Mouse (Mus musculus) kidney, postnatal 0 days (tissue): ENCODE results near the gene Sec16a. TPM values are rescaled to one million over a fixed set of nuclear protein-coding genes. Genes with fewer than 3 reads are reported as not detected.

Experiments used
- ATAC-seq: fragments of 200-750 bp; cut with Nextera tagmentation; replicated peaks from 2 replicates; pipeline ENCODE4 v1.8.0; 2017; ENCODE audit warnings: low read depth, moderate number of reproducible peaks, moderate TSS enrichment, moderate library complexity; ENCODE audit not compliant: low FRiP score
- DNase-seq: peaks from one replicate; pipeline ENCODE4 v3.0.0-alpha.2; 2016; ENCODE audit warnings: low spot score
- H3K27ac ChIP-seq: fragments of 300-500 bp; sonication (generic); 2 replicates; pipeline ENCODE4 v1.5.1; 2014; ENCODE audit warnings: mild to moderate bottlenecking
- H3K27me3 ChIP-seq: fragments of 300-500 bp; sonication (generic); 2 replicates; pipeline ENCODE4 v1.6.1; 2014; ENCODE audit warnings: low read length, mixed read lengths; ENCODE audit not compliant: insufficient read depth
- H3K36me3 ChIP-seq: fragments of 300-500 bp; sonication (generic); 2 replicates; pipeline ENCODE4 v1.6.1; 2014; ENCODE audit warnings: low read length, mixed read lengths; ENCODE audit not compliant: insufficient read depth
- H3K4me1 ChIP-seq: fragments of 300-500 bp; sonication (generic); replicated peaks from 2 replicates; pipeline ENCODE4 v1.6.1; 2014; ENCODE audit warnings: antibody characterized with exemption, low read length, mixed read lengths; ENCODE audit not compliant: insufficient read depth
- H3K4me2 ChIP-seq: fragments of 300-500 bp; sonication (generic); 2 replicates; pipeline ENCODE4 v1.6.1; 2014; ENCODE audit warnings: mild to moderate bottlenecking, low read length, moderate library complexity, mixed read lengths
- H3K4me3 ChIP-seq: fragments of 300-500 bp; sonication (generic); replicated peaks from 2 replicates; pipeline ENCODE4 v1.5.1; 2014; ENCODE audit warnings: low read depth, low read length
- H3K9ac ChIP-seq: fragments of 300-500 bp; sonication (generic); 2 replicates; pipeline ENCODE4 v1.6.1; 2014; ENCODE audit warnings: low read depth, low read length
- H3K9me3 ChIP-seq: fragments of 300-500 bp; sonication (generic); replicated peaks from 2 replicates; pipeline ENCODE4 v1.6.1; 2016; ENCODE audit warnings: low read length, inconsistent platforms, mixed read lengths
- CTCF ChIP-seq: IDR thresholded peaks from 2 replicates; pipeline ENCODE4 v1.5.1; 2016; ENCODE audit warnings: antibody characterized with exemption, low read depth, mild to moderate bottlenecking, moderate library complexity
- WGBS: fragments of 180-500 bp; shearing (Covaris S2); extraction: QIAGEN DNeasy Blood & Tissue Kit; methylation state at CpG from one replicate; pipeline ENCODE4 v1.1.7; 2014; 5-methylcytosine and 5-hydroxymethylcytosine counted together
- polyA plus RNA-seq: library from polyadenylated mRNA; unstranded; fragments of >200 nt; fragmentation: Nextera tagmentation; extraction: Ambion mirVana; gene quantifications from 2 replicates; pipeline ENCODE4 v1.2.1, GENCODE M21; 2015

The Sec16a gene
- polyA plus RNA-seq, 1 experiment from 2014 or later = 16.6 TPM

GRCm38 (mm10) chr2:26402265-26402664, 42.8 kb downstream of the Sec16a start:
- no peak for TF ChIP-seq CTCF
- H3K9ac ChIP-seq = no peak overlapping the region
- WGBS = 91% methylated on average over 1 of the region's 1 CpGs
- H3K36me3 ChIP-seq = peaks cover 39% of the 10 kb centered on the region
- H3K27ac ChIP-seq = no peak overlapping the region
- no peaks in the 10 kb centered on the region for H3K9me3 ChIP-seq
- DNase-seq = no peak
- no peaks in the 10 kb centered on the region for H3K27me3 ChIP-seq
- ATAC-seq = no peak
- no peak overlapping the region for H3K4me2 ChIP-seq
- H3K4me3 ChIP-seq = no peak overlapping the region
- H3K4me1 ChIP-seq = peaks cover 11% of the 10 kb centered on the region; the same call in 1 of the 2 replicates

- H3K4me1 ChIP-seq = no peaks in the 10 kb centered on the region
- ATAC-seq = no peak
- no peak overlapping the region for H3K4me3 ChIP-seq
- no peak for DNase-seq
- no peaks in the 10 kb centered on the region for H3K27me3 ChIP-seq
- no peak overlapping the region for H3K4me2 ChIP-seq
- no peak for TF ChIP-seq CTCF
- H3K9ac ChIP-seq = no peak overlapping the region
- no peaks in the 10 kb centered on the region for H3K9me3 ChIP-seq
- H3K27ac ChIP-seq = no peak overlapping the region
- peaks cover 51% of the 10 kb centered on the region for H3K36me3 ChIP-seq
- WGBS = 87% methylated on average over 4 of the region's 4 CpGs
These were observed 44.0 kb downstream of the Sec16a start for GRCm38 (mm10) chr2:26401023-26401422.

GRCm38 (mm10) chr2:26400296-26400695, 44.7 kb downstream of the Sec16a start:
- no peak overlapping the region for H3K4me3 ChIP-seq
- no peak overlapping the region for H3K4me2 ChIP-seq
- no peaks in the 10 kb centered on the region for H3K4me1 ChIP-seq
- H3K36me3 ChIP-seq = peaks cover 58% of the 10 kb centered on the region
- no peak overlapping the region for H3K27ac ChIP-seq
- H3K27me3 ChIP-seq = no peaks in the 10 kb centered on the region
- TF ChIP-seq CTCF = no peak
- no peak for ATAC-seq
- no peaks in the 10 kb centered on the region for H3K9me3 ChIP-seq
- no peak for DNase-seq
- no peak overlapping the region for H3K9ac ChIP-seq
- 89% methylated on average over 5 of the region's 5 CpGs for WGBS

DNA sequence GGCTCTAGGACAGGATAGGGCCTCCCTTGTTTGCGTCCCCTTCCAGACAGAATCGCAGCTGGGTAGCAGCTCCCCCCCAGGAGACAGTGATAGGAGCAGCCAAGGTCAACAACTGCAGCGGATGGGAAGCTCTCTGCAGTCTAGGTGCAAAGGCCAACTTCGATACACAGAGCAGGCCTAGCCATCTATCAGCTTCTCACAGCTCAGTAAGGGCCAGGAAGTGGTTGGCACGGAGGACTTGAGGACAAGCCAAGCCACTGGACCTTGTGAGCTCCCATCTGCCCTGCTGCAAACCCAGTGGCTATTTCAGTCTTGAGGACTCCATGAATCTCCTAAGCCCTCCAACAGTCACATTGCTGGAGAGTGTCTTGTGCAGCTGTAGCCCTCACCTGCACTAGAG, 45.4 kb downstream of the Sec16a start:
- Histone ChIP-seq H3K27me3 (no peaks in the 10 kb centered on the region), H3K27ac (no peak overlapping the region), H3K4me3 (no peak overlapping the region), H3K4me1 (no peaks in the 10 kb centered on the region), H3K9me3 (no peaks in the 10 kb centered on the region), H3K4me2 (no peak overlapping the region), H3K9ac (no peak overlapping the region), H3K36me3 (peaks cover 64% of the 10 kb centered on the region)
- no peak for TF ChIP-seq CTCF
- WGBS = 81% methylated on average over 5 of the region's 5 CpGs
- DNase-seq = no peak
- no peak for ATAC-seq

GRCm38 (mm10) chr2:26398978-26399377, 46.0 kb downstream of the Sec16a start:
- Histone ChIP-seq H3K4me1 (no peaks in the 10 kb centered on the region), H3K4me2 (no peak overlapping the region), H3K27me3 (no peaks in the 10 kb centered on the region), H3K4me3 (no peak overlapping the region), H3K9me3 (no peaks in the 10 kb centered on the region), H3K36me3 (peaks cover 71% of the 10 kb centered on the region), H3K9ac (no peak overlapping the region), H3K27ac (no peak overlapping the region)
- WGBS = 82% methylated on average over 8 of the region's 8 CpGs
- no peak for TF ChIP-seq CTCF
- ATAC-seq = no peak
- DNase-seq = no peak

DNA sequence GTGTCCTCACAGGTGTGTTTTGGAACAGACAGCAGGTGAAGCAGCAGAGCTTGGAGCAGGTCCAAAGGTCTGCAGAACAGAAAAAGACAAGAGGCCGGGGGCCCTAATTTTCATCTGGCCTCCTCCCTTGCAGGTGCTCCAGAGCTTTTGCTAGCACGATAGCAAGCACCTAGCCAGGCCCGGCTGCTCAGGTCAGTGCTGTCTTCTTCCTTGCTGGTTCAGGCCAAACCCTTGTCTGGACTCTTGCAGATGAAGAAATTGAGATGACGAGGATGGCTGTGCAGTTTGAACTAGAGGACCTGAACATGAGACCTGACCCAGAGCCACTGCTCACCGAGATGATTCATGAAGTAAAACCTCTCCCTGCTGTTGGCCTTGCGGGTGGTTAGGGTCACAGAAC, 53.4 kb downstream of the Sec16a start:
- H3K9me3 ChIP-seq = no peaks in the 10 kb centered on the region
- no peak overlapping the region for H3K9ac ChIP-seq
- no peak overlapping the region for H3K4me2 ChIP-seq
- no peaks in the 10 kb centered on the region for H3K27me3 ChIP-seq
- no peak overlapping the region for H3K4me3 ChIP-seq
- 87% methylated on average over 6 of the region's 6 CpGs for WGBS
- H3K4me1 ChIP-seq = peaks cover 9% of the 10 kb centered on the region
- DNase-seq (no peak), ATAC-seq (no peak)
- no peak for TF ChIP-seq CTCF
- H3K27ac ChIP-seq = no peak overlapping the region
- peaks cover 60% of the 10 kb centered on the region for H3K36me3 ChIP-seq

- Histone ChIP-seq H3K27ac (no peak overlapping the region), H3K4me2 (no peak overlapping the region), H3K27me3 (no peaks in the 10 kb centered on the region), H3K36me3 (peaks cover 54% of the 10 kb centered on the region), H3K4me3 (no peak overlapping the region), H3K9me3 (no peaks in the 10 kb centered on the region), H3K9ac (no peak overlapping the region), H3K4me1 (peaks cover 9% of the 10 kb centered on the region)
- DNase-seq (no peak), ATAC-seq (no peak)
- TF ChIP-seq CTCF = no peak
- 75% methylated on average over 3 of the region's 3 CpGs for WGBS
These were observed 54.1 kb downstream of the Sec16a start for GRCm38 (mm10) chr2:26390954-26391353.
